Mouse (Mus musculus) ovary, adult 18-20 months (tissue): ENCODE results near the gene Siae.

Experiments
- DNase-seq: peaks from one replicate; pipeline ENCODE4 v3.0.0; 2022; ENCODE audit warnings: low spot score, mixed read lengths

Gene Siae

GRCm38 (mm10) chr9:37681123-37681522 is 125.6 kb downstream of the Siae start:
- DNase-seq = no peak

- no peak for DNase-seq
These were observed 131.9 kb downstream of the Siae start for GRCm38 (mm10) chr9:37687288-37687940.

- DNase-seq = no peak
These were observed 132.4 kb downstream of the Siae start for GRCm38 (mm10) chr9:37687941-37688303.

- no peak for DNase-seq
These were observed 134.6 kb downstream of the Siae start for GRCm38 (mm10) chr9:37689970-37690686.
